In genomic region chr7:34242176-34242575, GRCm38 (mm10) we compare ENCODE assay signal across 11 mouse cellular contexts. TPM values are rescaled to one million over a fixed set of nuclear protein-coding genes. Genes with fewer than 3 reads are reported as not detected.
DNase-seq lines count a peak whose midpoint lies in the region.
"Had no signal": no experiment of that assay in that cellular context is flagged by ENCODE, and none has a peak within 500 bp of the region (broad histone marks: within the 10 kb centered on the region; RNA-seq: fewer than 3 reads in every experiment).

No protein-coding gene starts in this region.

- DNase-seq in layer of hippocampus, adult 18-20 months (ENCODE audit: low spot score in 2 of 2): peak; percentile 48 to 69
- DNase-seq in layer of hippocampus, adult 9-10 months (ENCODE audit: low spot score): no peak
- DNase-seq in ZHBTc4 (ENCODE audit: low read depth, low spot score): peak; percentile 61
- DNase-seq in cerebellum, adult 8-10 months: peak; percentile 69
- peak; percentile 48 to 58 for DNase-seq in layer of hippocampus, postnatal 14 days (ENCODE audit: low spot score in 2 of 2)
- DNase-seq in natural killer cell, adult 2 months (ENCODE audit: low spot score in 2 of 2): no peak
- no peak for DNase-seq in kidney, adult 8-10 months
- DNase-seq: kidney, adult 9 months; lung, postnatal 10 days had no signal

RNA-seq across cellular contexts. Expression of gene Gm6096, which starts 8.7 kb away (rescaled TPM):
- total RNA-seq in layer of hippocampus, adult 18-20 months (2021): not detected
- total RNA-seq in layer of hippocampus, postnatal 14 days (2021): not detected
- total RNA-seq: adrenal gland, adult 18-20 months; left cerebral cortex, postnatal 25 days had no signal

RNA-seq across cellular contexts. Expression of gene Gpi1, which starts 12.0 kb away (rescaled TPM):
- total RNA-seq in layer of hippocampus, adult 18-20 months (2021): 100 to 1,000 TPM; 785 to 815 TPM
- 100 to 1,000 TPM; 842 to 844 TPM for total RNA-seq in layer of hippocampus, postnatal 14 days (2021)

RNA-seq across cellular contexts. Expression of gene Pdcd2l, which starts 45.7 kb away (rescaled TPM):
- 10 to 100 TPM; 22.4 to 24.5 TPM for total RNA-seq in layer of hippocampus, adult 18-20 months (2021)
- 10 to 100 TPM; 20.6 to 24.7 TPM for total RNA-seq in layer of hippocampus, postnatal 14 days (2021)

Comparison
In these comparisons a context has a peak if more than half of its experiments do, and no peak if none do; other contexts are left out.
1. DNase-seq: peak in layer of hippocampus, adult 18-20 months (2 of 2), ZHBTc4 (single experiment), cerebellum, adult 8-10 months (single experiment) and layer of hippocampus, postnatal 14 days (2 of 2); none in layer of hippocampus, adult 9-10 months (single experiment), natural killer cell, adult 2 months (0 of 2) and kidney, adult 8-10 months (0 of 2).